Mouse (Mus musculus): ENCODE results near the gene Psen2. TPM values are rescaled to one million over a fixed set of nuclear protein-coding genes. Genes with fewer than 3 reads are reported as not detected.
A peak's percentile ranks its signal among the peaks of the same experiment; 100 is the strongest.

Gene Psen2
- total RNA-seq (2012; rRNA removed) = 13.6 and 24.6 TPM in 2 replicates

GRCm38 (mm10) chr1:180263364-180263997 lies at the start of gene Psen2:
Gene Psen2, minus strand, starts transcription at chr1:180263438.
- H3K36me3 ChIP-seq (ENCODE audit: control insufficient read depth, insufficient read depth, low read length, poor library complexity, severe bottlenecking) = no peaks in the 10 kb centered on the region
- no peaks in the 10 kb centered on the region for H3K9me3 ChIP-seq (ENCODE audit: control insufficient read depth, insufficient read depth, low read depth, low read length)
- H3K4me3 ChIP-seq (ENCODE audit: insufficient read depth in 1 of 2, low read depth in 1 of 2, low read length in 2 of 2, poor library complexity in 1 of 2, severe bottlenecking in 1 of 2) = no peak within 1 kb of the TSS
- in situ Hi-C loops (cut with MboI; ENCODE audit: low sequenced_read_pairs in 2 of 2, unreplicated experiment in 2 of 2) = no loop called here
- no peak within 1 kb of the TSS for H3K27ac ChIP-seq (ENCODE audit: insufficient read depth, low read depth, low read length, poor library complexity, severe bottlenecking)
- H3K4me1 ChIP-seq (ENCODE audit: control insufficient read depth in 2 of 2, insufficient read depth in 2 of 2, low read length in 2 of 2, poor library complexity in 1 of 2) = no peaks in the 10 kb centered on the region
- TF ChIP-seq HCFC1 (IDR thresholded peaks at IDR 0.05; ENCODE audit: borderline replicate concordance, insufficient read depth, low read length) (no peak), CHD2 (IDR thresholded peaks at IDR 0.05; ENCODE audit: low read depth, low read length) (no peak), ZC3H11A (IDR thresholded peaks at IDR 0.05; ENCODE audit: borderline replicate concordance, low read depth, low read length) (peak; percentile 38; the same call in 1 of the 2 replicates)
- H3K9ac ChIP-seq (ENCODE audit: insufficient read depth, low read depth, low read length, poor library complexity, severe bottlenecking) = no peak within 1 kb of the TSS
- no peak for DNase-seq (ENCODE audit: low read depth, low spot score)

GRCm38 (mm10) chr1:180312792-180313311 lies 49.6 kb upstream of the Psen2 start:
- DNase-seq (ENCODE audit: low read depth, low spot score) = no peak
- in situ Hi-C loops (cut with MboI; ENCODE audit: low sequenced_read_pairs in 2 of 2, unreplicated experiment in 2 of 2) = no loop called here

GRCm38 (mm10) chr1:180312286-180312685 lies 49.0 kb upstream of the Psen2 start:
- no peak overlapping the region for H3K4me3 ChIP-seq (ENCODE audit: insufficient read depth in 1 of 2, low read depth in 1 of 2, low read length in 2 of 2, poor library complexity in 1 of 2, severe bottlenecking in 1 of 2)
- H3K9ac ChIP-seq (ENCODE audit: insufficient read depth, low read depth, low read length, poor library complexity, severe bottlenecking) = no peak overlapping the region
- in situ Hi-C loops (cut with MboI; ENCODE audit: low sequenced_read_pairs in 2 of 2, unreplicated experiment in 2 of 2) = no loop called here
- H3K4me1 ChIP-seq (ENCODE audit: control insufficient read depth in 2 of 2, insufficient read depth in 2 of 2, low read length in 2 of 2, poor library complexity in 1 of 2) = peaks cover 6 to 20% of the 10 kb centered on the region in 2 experiments; a peak in 3 of 4 replicates
- no peaks in the 10 kb centered on the region for H3K36me3 ChIP-seq (ENCODE audit: control insufficient read depth, insufficient read depth, low read length, poor library complexity, severe bottlenecking)
- TF ChIP-seq ZNF384 (IDR thresholded peaks at IDR 0.05; ENCODE audit: low read depth, low read length) = no peak
- H3K9me3 ChIP-seq (ENCODE audit: control insufficient read depth, insufficient read depth, low read depth, low read length) = no peaks in the 10 kb centered on the region
- DNase-seq (ENCODE audit: low read depth, low spot score) = no peak
- no peak overlapping the region for H3K27ac ChIP-seq (ENCODE audit: insufficient read depth, low read depth, low read length, poor library complexity, severe bottlenecking)

More at GRCm38 (mm10) chr1:180312792-180313311, 49.6 kb upstream of the Psen2 start:
- Histone ChIP-seq H3K4me1 (ENCODE audit: control insufficient read depth in 2 of 2, insufficient read depth in 2 of 2, low read length in 2 of 2, poor library complexity in 1 of 2) (peaks cover 6 to 20% of the 10 kb centered on the region in 2 experiments; a peak in 3 of 4 replicates), H3K4me3 (ENCODE audit: insufficient read depth in 1 of 2, low read depth in 1 of 2, low read length in 2 of 2, poor library complexity in 1 of 2, severe bottlenecking in 1 of 2) (no peak overlapping the region; a peak in 1 of 4 replicates), H3K27ac (ENCODE audit: insufficient read depth, low read depth, low read length, poor library complexity, severe bottlenecking) (peak overlapping the region; percentile 34; the same call in 1 of the 2 replicates), H3K36me3 (ENCODE audit: control insufficient read depth, insufficient read depth, low read length, poor library complexity, severe bottlenecking) (no peaks in the 10 kb centered on the region), H3K9me3 (ENCODE audit: control insufficient read depth, insufficient read depth, low read depth, low read length) (no peaks in the 10 kb centered on the region), H3K9ac (ENCODE audit: insufficient read depth, low read depth, low read length, poor library complexity, severe bottlenecking) (no peak overlapping the region)
- TF ChIP-seq CHD2 (IDR thresholded peaks at IDR 0.05; ENCODE audit: low read depth, low read length) (no peak), ZNF384 (IDR thresholded peaks at IDR 0.05; ENCODE audit: low read depth, low read length) (no peak), MAFK (IDR thresholded peaks at IDR 0.05; ENCODE audit: insufficient read depth, low read depth, low read length) (0 out of 2 replicates have a peak, but pooled peaks have one; percentile 44)

GRCm38 (mm10) chr1:180308897-180309296 lies 45.7 kb upstream of the Psen2 start:
- no peak for DNase-seq (ENCODE audit: low read depth, low spot score)
- Histone ChIP-seq H3K4me1 (ENCODE audit: control insufficient read depth in 2 of 2, insufficient read depth in 2 of 2, low read length in 2 of 2, poor library complexity in 1 of 2) (peaks cover 4 to 17% of the 10 kb centered on the region in 2 experiments; a peak in 3 of 4 replicates), H3K27ac (ENCODE audit: insufficient read depth, low read depth, low read length, poor library complexity, severe bottlenecking) (no peak overlapping the region), H3K9ac (ENCODE audit: insufficient read depth, low read depth, low read length, poor library complexity, severe bottlenecking) (no peak overlapping the region), H3K36me3 (ENCODE audit: control insufficient read depth, insufficient read depth, low read length, poor library complexity, severe bottlenecking) (no peaks in the 10 kb centered on the region), H3K4me3 (ENCODE audit: insufficient read depth in 1 of 2, low read depth in 1 of 2, low read length in 2 of 2, poor library complexity in 1 of 2, severe bottlenecking in 1 of 2) (no peak overlapping the region), H3K9me3 (ENCODE audit: control insufficient read depth, insufficient read depth, low read depth, low read length) (no peaks in the 10 kb centered on the region)
- in situ Hi-C loops (cut with MboI; ENCODE audit: low sequenced_read_pairs in 2 of 2, unreplicated experiment in 2 of 2) = no loop called here
- TF ChIP-seq ZC3H11A (IDR thresholded peaks at IDR 0.05; ENCODE audit: borderline replicate concordance, low read depth, low read length) = no peak
- TF ChIP-seq ZNF384 (IDR thresholded peaks at IDR 0.05; ENCODE audit: low read depth, low read length) = no peak
- no peak for TF ChIP-seq HCFC1 (IDR thresholded peaks at IDR 0.05; ENCODE audit: borderline replicate concordance, insufficient read depth, low read length)
- TF ChIP-seq MAFK (IDR thresholded peaks at IDR 0.05; ENCODE audit: insufficient read depth, low read depth, low read length) = no peak
- TF ChIP-seq CHD2 (IDR thresholded peaks at IDR 0.05; ENCODE audit: low read depth, low read length) = no peak

GRCm38 (mm10) chr1:180307661-180308060 lies 44.4 kb upstream of the Psen2 start:
- TF ChIP-seq MAFK (IDR thresholded peaks at IDR 0.05; ENCODE audit: insufficient read depth, low read depth, low read length) (no peak), HCFC1 (IDR thresholded peaks at IDR 0.05; ENCODE audit: borderline replicate concordance, insufficient read depth, low read length) (no peak), ZC3H11A (IDR thresholded peaks at IDR 0.05; ENCODE audit: borderline replicate concordance, low read depth, low read length) (no peak), ZNF384 (IDR thresholded peaks at IDR 0.05; ENCODE audit: low read depth, low read length) (no peak), CHD2 (IDR thresholded peaks at IDR 0.05; ENCODE audit: low read depth, low read length) (no peak)
- H3K9ac ChIP-seq (ENCODE audit: insufficient read depth, low read depth, low read length, poor library complexity, severe bottlenecking) = no peak overlapping the region
- H3K9me3 ChIP-seq (ENCODE audit: control insufficient read depth, insufficient read depth, low read depth, low read length) = no peaks in the 10 kb centered on the region
- no peak overlapping the region for H3K27ac ChIP-seq (ENCODE audit: insufficient read depth, low read depth, low read length, poor library complexity, severe bottlenecking)
- H3K36me3 ChIP-seq (ENCODE audit: control insufficient read depth, insufficient read depth, low read length, poor library complexity, severe bottlenecking) = no peaks in the 10 kb centered on the region
- no peak overlapping the region for H3K4me3 ChIP-seq (ENCODE audit: insufficient read depth in 1 of 2, low read depth in 1 of 2, low read length in 2 of 2, poor library complexity in 1 of 2, severe bottlenecking in 1 of 2)
- peaks cover 0 to 14% of the 10 kb centered on the region in 2 experiments; a peak in 2 of 4 replicates for H3K4me1 ChIP-seq (ENCODE audit: control insufficient read depth in 2 of 2, insufficient read depth in 2 of 2, low read length in 2 of 2, poor library complexity in 1 of 2)
- DNase-seq (ENCODE audit: low read depth, low spot score) = no peak
- in situ Hi-C loops (cut with MboI; ENCODE audit: low sequenced_read_pairs in 2 of 2, unreplicated experiment in 2 of 2) = no loop called here

Measured in ES-E14 (cell line).